Mouse (Mus musculus): Measurements from ENCODE around the gene Jmjd4.

Jmjd4 gene

GRCm38 (mm10) chr11:59449741-59450229 lies at the start of gene Jmjd4:
Jmjd4 (plus strand) TSS chr11:59450045.
- DNase-seq (ENCODE audit: low read depth in 1 of 2, low spot score in 2 of 2): peak; percentile 14 to 66

DNA sequence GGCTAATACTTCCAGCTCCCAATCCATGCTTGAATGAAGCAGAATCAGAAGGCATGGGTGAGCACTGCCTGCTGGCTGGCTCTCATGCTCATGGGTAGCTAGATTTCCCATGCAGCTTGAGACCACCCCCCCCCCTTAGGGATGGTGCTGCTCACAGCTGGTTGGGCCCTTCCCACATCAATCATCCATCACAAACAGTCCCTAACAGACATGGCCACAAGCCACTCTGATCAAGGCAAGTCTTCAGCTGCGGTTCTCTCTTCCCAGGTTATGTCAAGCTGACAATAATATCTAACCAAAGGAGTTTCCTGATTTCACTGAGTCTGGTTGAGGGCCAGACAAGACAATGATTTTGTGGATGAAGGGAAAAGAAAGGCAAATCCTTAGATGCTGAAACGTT lies 49.0 kb upstream of the Jmjd4 start:
- no peak for DNase-seq (ENCODE audit: low read depth in 1 of 2, low spot score in 2 of 2)

DNA sequence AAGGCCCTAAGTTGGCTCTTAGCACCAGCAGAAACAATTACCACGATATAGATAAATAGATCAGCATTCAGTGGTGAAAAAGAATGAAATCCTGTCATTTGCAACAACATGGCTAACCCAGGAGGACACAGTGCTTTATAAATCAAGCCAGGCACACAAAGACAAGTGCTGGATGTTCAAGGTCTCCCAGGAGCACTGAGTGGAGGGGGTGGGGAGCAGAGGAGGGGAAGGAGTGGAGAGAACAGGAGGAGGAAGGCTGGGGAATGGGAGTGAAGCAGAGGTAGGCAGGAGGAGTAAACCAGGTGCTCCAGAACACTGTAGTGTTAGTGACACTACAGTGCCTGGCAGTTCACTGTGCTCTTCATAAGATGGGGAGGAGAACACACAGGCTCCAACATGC lies 44.1 kb upstream of the Jmjd4 start:
- no peak for DNase-seq (ENCODE audit: low read depth in 1 of 2, low spot score in 2 of 2)

DNA sequence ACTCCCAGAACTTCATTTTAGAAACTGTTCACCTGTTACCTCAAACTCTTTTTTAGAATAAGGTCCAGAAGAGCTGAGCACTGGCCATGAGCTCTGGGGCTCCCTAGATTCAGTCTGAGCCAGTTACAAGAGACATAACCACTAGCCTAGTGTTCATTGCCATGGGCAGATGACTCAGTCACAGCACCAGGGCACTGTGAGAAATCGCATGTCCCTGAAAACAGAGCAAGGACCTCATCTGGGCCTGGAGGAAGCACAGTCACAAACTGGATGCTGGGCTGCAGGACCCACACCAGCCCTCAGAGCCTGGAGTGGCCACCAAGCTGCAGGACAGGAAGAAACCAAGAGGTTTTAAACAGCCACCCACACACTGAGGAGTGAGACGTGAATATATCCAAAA lies 39.0 kb upstream of the Jmjd4 start:
- DNase-seq (ENCODE audit: low read depth in 1 of 2, low spot score in 2 of 2): no peak

DNA sequence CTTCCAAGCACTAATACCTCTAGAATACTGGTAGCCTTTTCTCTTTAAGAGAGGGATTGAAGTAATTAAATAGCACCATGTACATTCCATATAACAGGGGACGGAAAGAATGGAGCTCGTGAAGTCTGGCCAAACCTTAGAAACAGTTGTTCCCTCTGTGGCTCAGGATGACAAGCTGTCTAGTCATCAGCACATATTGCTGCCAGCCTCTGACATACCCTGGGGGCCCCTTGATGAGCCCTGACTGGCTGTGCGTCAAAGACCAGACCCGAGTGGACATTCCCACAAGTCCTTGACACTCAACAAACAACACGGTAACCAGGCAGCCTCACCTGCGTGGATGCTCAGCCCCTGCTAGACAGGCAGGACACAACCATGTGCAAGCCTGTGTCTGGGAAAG lies 37.8 kb upstream of the Jmjd4 start:
- no peak for DNase-seq (ENCODE audit: low read depth in 1 of 2, low spot score in 2 of 2)

DNA sequence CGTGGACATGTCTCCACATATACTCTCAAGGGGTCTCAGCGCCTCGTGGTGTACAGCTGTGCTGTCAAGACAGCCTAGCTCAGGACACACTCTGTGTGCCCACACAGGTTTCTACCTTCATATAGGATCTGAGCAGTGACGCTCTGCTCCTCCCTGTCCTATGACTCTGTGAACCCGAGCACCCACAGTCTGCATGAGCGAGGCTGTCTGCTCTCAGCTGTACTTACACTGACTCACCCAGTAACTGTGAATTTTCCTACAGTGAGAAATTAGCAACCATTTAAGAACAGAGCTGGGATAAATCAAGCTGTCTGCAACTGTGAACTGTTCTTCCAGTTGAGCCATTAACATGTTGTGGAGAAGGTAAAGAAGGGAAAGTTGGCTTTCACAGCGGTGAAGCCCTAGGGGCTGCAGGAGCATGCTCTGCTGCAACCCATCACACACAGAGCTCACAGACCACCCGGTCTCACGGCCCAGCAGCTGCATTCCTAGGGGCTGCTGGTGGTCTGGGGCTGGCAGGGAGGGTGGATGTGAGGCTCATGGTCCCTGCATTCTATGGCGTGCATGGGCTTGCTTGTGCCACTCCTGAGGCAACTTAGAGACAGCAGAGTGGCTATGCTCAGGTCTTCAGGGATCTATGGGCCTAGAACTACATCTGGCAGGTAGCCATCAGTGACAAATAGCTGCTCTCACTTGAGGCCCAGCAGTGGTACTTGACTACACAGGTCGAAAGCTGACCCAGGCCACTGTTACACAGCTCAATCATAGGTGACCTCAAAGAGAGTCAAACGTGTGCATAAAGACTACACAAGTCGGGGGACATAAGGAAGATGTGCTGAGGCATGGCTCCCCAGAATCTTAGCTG lies 36.6 kb upstream of the Jmjd4 start:
- DNase-seq (ENCODE audit: low read depth in 1 of 2, low spot score in 2 of 2): no peak

DNA sequence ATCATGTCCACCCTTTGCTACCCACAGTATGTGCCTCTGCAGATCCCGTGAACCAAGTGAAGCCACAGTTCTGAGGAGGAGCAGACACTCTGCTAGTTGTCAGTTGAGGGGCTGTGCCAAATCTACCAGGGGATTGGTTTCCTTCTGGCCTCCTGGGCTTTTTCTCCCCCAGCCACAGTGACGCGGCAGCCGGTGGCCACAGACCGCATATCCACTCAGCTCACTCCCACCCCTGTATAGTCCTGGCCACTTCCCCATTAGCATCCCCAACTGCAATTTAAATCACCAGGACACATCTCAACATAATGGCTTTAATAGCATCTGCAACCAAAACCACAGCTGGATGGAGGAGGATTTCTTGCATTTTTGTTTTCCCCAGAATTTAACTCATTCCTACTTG lies 31.1 kb upstream of the Jmjd4 start:
- peak; percentile 28 to 42 for DNase-seq (ENCODE audit: low read depth in 1 of 2, low spot score in 2 of 2)

DNA sequence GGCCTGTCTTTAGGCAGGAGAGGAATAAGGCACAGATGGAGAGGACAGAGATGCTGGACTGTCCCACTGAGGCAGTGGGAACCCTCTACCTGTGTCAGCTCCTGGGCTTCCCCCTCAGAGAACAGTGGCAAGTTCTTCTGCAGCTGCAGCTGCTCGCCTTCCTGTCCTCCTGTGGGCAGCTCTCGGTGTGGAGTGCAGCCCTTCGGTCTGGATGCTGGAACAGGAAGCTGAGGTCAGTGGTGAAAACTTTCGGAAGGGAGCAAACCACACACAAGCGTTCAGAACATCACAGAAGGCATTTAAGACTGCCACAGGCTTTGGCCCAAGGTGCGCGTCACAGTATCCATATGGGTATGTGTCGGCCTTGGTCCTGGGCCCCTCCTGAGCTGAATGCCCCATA lies 28.4 kb upstream of the Jmjd4 start:
- DNase-seq (ENCODE audit: low read depth in 1 of 2, low spot score in 2 of 2): peak; percentile 12

DNA sequence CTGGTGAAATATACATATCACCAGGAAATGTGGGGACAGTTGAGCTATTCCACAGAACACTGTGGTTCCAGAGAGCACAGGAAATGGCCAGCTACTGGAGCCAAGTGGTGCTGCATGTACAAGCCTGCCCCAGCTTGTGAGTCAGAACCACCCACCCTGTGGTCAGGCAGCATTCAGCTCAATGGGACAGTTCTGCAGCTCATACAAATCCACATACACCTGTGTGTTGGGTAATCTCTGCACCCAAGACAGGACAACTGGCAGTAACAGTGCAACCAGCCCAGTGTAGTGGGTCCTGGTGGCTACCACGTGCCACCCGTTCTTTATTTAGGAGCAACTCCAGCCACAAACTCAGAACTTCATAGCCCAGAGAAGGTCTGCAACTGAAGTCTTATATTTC lies 27.9 kb upstream of the Jmjd4 start:
- DNase-seq (ENCODE audit: low read depth in 1 of 2, low spot score in 2 of 2): no peak

DNA sequence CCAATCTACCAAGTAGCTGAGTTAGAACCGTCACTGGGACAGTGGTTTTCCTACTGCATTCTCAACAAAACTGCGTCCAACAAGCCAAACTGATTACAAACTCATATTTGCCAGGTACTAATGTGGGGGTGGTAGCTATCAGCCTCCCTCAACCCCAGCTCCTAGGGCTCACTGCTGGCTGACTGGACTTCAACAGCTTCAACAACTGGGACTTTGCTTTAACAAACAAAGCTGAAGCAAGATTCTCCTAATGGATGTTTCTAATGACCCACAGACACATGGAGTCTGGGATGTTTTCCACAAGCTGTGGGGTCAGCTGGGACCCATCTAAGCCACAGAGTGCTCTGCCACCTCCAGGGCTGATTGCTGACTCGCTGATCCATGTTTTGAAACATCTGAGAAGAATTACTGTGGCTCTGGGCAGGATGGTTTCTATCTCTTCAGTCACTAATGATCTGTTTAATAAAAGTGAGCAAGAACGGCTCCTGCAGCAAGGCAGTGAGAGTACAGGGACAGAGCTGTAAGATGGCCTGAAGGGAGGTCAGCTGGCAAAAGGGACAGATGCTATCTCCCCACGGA lies 26.7 kb upstream of the Jmjd4 start:
- DNase-seq (ENCODE audit: low read depth in 1 of 2, low spot score in 2 of 2): no peak

GRCm38 (mm10) chr11:59425671-59426101 lies 24.2 kb upstream of the Jmjd4 start:
- DNase-seq (ENCODE audit: low read depth in 1 of 2, low spot score in 2 of 2): no peak

GRCm38 (mm10) chr11:59428057-59428660 lies 21.7 kb upstream of the Jmjd4 start:
- no peak for DNase-seq (ENCODE audit: low read depth in 1 of 2, low spot score in 2 of 2)

- no peak for DNase-seq (ENCODE audit: low read depth in 1 of 2, low spot score in 2 of 2)
These were observed 19.9 kb upstream of the Jmjd4 start for GRCm38 (mm10) chr11:59429959-59430358.

- DNase-seq (ENCODE audit: low read depth in 1 of 2, low spot score in 2 of 2): no peak
These were observed 17.6 kb upstream of the Jmjd4 start for GRCm38 (mm10) chr11:59432261-59432660.

DNA sequence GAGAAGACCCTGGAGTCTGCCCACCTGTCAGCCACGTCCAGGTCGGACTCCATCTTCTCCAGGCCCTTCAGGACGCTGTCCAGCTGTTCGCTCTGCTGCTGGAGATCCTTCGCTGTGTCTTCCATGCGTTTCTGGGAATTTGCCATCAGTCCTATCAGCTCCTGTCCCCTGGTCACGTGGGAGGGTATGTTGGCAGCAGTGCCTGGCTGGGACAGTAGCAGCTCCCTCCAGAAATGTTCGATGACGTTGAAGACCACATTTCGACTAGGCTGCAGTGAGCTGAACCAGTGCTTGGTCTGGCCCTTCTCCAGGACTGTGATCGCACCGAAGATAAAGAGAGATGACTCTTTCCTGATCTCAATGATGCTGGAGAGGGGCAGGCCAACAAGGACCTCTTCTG lies 11.9 kb upstream of the Jmjd4 start:
- DNase-seq (ENCODE audit: low read depth in 1 of 2, low spot score in 2 of 2): no peak

DNA sequence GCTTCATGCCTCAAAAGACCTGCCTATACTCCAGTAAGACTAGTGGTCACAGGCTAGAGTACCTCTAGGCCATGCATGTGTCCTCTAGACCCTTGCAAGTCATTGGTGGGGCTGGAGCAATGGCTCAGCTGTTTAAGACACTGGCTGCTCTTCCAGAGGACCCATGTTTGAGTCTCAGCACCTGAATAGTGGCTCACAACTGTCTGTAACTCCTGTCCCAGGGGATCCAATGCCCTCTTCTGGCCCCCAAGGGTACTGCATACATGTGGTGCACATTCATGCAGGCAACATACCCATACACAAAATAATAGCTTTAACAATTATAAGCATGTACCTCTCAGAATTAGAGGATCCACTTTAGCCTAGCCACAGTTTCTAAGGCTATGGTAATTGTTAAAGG lies 6.7 kb upstream of the Jmjd4 start:
- no peak for DNase-seq (ENCODE audit: low read depth in 1 of 2, low spot score in 2 of 2)

- no peak for DNase-seq (ENCODE audit: low read depth in 1 of 2, low spot score in 2 of 2)
These were observed 456 bp downstream of the Jmjd4 start for GRCm38 (mm10) chr11:59450230-59450771.

DNA sequence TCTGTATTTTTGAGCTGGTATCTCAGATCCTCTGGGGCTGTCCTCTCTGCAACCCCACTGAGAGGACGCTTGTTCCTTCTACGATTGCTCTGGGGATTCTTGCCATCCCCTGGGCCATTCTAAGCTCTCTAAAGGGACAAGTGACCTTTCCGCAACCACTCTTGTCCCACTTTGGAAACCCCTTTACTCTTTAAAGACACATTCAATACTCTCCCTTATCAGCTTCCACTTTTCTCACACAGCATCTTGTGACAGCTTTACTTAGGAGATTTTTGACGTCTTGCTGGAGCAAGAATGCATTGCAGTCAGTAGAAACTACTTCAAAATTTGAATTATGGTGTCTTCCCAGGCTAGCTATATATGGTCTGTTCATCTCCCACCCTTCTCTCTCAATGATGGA lies 1.2 kb downstream of the Jmjd4 start, which contains the start of gene Snap47:
Snap47 (minus strand) TSS at position 101 of the 400 bp plus-strand sequence.
- no peak for DNase-seq (ENCODE audit: low read depth in 1 of 2, low spot score in 2 of 2)

- no peak for DNase-seq (ENCODE audit: low read depth in 1 of 2, low spot score in 2 of 2)
These were observed 6.5 kb downstream of the Jmjd4 start for GRCm38 (mm10) chr11:59456346-59456745.

- DNase-seq (ENCODE audit: low read depth in 1 of 2, low spot score in 2 of 2): no peak
These were observed 7.0 kb downstream of the Jmjd4 start for GRCm38 (mm10) chr11:59456891-59457290.

DNA sequence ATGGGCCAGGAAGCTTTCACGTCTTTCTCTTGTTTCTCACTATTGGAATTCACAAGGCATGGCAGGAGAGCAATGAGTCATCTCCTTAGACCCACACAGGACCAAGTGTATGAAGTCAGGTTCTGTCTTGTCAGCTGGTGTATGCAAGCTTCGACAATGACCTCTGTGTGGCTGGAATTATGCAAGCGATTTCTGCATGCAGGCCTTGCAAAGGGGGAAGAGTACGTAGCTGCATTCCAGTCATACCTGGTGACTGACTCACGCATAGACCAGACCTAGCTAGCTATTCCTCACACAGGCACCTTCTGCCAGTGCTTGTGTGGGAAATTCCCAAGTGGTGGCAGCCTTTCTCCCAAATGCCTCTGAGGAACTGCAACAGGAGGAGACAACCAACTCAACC lies 9.1 kb downstream of the Jmjd4 start:
- DNase-seq (ENCODE audit: low read depth in 1 of 2, low spot score in 2 of 2): no peak

DNA sequence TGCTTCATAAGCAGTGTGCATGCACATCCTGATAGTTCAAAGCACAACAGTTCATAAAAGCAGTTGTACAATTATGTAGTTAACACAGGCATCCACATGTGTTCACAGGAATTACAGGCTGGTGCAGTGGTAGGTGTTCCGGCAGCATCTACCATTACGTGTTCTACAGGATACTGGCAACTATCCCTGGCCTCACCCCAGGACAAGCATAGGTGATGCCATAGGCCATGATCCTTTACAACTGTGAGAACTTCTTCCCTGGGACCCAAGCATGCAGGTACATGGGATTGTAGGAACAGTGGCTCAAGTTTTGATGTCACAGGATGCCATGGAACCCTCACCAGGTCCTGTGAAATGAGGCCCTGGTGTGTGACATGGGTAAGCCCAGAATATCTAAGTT lies 10.6 kb downstream of the Jmjd4 start:
- no peak for DNase-seq (ENCODE audit: low read depth in 1 of 2, low spot score in 2 of 2)

Measured in monocyte, adult 2 months (primary cell).